Mouse (Mus musculus): ENCODE results near the gene Gm20388.

DNA sequence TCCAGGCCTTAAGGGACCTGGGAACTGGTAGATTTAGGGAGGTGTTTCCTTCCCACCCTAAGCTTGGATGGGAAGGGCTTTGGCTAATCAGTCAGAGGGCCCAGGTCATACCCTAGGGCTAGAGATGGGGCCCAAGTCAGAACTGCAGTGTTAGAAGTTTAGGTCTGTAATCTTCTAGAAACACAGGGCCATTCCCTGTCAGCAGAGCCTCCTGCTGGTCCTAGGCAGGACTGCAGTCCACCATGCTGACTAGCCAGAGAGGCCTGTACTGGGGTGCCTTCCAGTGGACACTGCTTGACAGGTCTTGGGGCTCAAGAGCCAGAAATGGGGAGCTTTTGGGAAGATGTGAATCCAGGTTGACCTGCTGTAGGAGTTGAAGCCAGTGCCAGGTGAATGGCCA is 73.4 kb downstream of the Gm20388 start:
- TF ChIP-seq CTCF (IDR thresholded peaks at IDR 0.05; ENCODE audit: borderline replicate concordance, extremely low read depth, insufficient read depth, insufficient read length), result peak; percentile 28; the same call in 1 of the 2 replicates
- no peak for TF ChIP-seq POLR2A (IDR thresholded peaks at IDR 0.05; ENCODE audit: borderline replicate concordance, extremely low read depth, insufficient read depth, insufficient read length, poor library complexity, severe bottlenecking)

Measured in brain, embryonic 14.5 days (tissue).